Mouse (Mus musculus): ENCODE results near the gene Tac4. TPM values are rescaled to one million over a fixed set of nuclear protein-coding genes. Genes with fewer than 3 reads are reported as not detected.

Gene Tac4
- 0.03 TPM in 1 of 2 replicates, not detected in the other for polyA plus RNA-seq (2012; rRNA removed)

DNA sequence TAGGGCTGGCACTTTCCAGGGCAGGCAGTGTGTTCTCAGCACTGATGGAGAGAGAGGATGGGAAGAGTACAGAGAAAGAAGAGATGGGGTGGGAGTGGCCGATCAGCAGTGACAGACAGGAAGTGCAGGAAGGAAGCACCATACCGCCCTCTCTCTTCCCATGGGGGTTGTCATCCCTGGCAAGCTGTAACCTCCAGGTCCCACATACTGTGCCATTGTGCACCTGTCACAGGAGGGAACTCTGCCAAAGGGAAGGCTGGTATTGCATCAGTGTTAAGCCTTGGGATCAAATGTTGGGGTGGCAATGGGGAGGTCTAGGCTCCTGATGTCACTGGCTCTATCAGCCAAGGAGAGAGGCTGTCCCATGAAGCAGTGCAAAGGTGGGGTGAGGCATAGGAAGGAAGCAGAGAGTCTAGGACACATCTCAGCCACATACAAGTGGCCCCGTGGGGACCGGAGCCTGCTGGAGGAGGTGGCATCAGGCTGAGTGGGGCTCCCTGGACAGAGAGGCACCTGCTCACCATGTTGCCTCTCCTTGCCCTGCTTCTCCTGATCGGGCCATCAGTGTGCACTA, at the start of gene Tac4:
TSS of gene Tac4 (plus strand) at position 352 of the 574 bp plus-strand sequence.

DNA sequence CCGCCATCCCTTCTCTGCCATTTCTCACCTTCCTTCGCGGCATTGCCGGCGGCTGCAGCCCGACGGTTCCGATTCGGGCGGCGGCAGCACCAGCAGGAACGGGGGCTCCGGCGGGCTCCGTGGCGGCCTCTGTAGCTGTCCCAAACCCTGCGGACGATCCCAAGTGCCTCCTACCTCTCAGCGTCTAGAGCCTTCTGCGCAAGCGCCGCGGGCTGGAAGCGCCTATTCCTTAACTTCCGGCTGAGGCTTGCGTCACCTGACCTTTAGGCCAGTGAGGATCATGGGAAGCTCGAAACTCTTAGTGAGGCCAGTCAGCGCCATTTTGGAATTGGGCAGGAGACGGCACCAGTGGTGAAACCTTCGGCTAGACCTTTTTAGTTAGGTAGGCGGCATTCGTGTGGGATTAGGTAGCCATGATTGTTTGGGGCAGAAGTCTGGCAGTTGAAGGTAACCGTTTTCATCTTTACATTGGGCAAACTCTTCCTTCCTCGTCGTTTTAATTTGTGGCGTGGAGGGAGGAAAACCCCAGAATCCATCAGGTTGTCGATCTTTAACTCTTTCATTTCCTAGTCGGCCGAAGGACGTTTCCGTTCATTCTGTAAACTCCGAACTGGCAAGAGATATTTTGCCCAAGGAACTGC, 48.8 kb downstream of the Tac4 start, which contains the start of gene Kat7:
TSS of gene Kat7 (minus strand) at position 240 of the 641 bp plus-strand sequence.

Other genes starting within 250 kb of the Tac4 start
- 3.2 and 3.5 TPM in 2 replicates for gene Pdk2, start 220.2 kb upstream of the Tac4 start, polyA plus RNA-seq (2012; rRNA removed)
- 1.8 TPM in 2 replicates for gene Itga3, start 184.7 kb upstream of the Tac4 start, polyA plus RNA-seq (2012; rRNA removed)
- gene Dlx3, start 141.4 kb upstream of the Tac4 start, polyA plus RNA-seq (2012; rRNA removed), result 0.02 TPM in 1 of 2 replicates, not detected in the other
- gene Dlx4, start 115.3 kb upstream of the Tac4 start, polyA plus RNA-seq (2012; rRNA removed), result 0.06 and 0.09 TPM in 2 replicates
- gene Kat7, start 48.7 kb downstream of the Tac4 start, polyA plus RNA-seq (2012; rRNA removed), result 16.6 and 19.8 TPM in 2 replicates
- gene Fam117a, start 75.5 kb downstream of the Tac4 start, polyA plus RNA-seq (2012; rRNA removed), result 79.5 and 101 TPM in 2 replicates
- gene Slc35b1, start 123.2 kb downstream of the Tac4 start, polyA plus RNA-seq (2012; rRNA removed), result 20.9 and 26.3 TPM in 2 replicates
- 21.9 and 22.0 TPM in 2 replicates for gene Spop, start 152.6 kb downstream of the Tac4 start, polyA plus RNA-seq (2012; rRNA removed)